Mouse (Mus musculus): Measurements from ENCODE around the gene Acss1. TPM values are rescaled to one million over a fixed set of nuclear protein-coding genes. Genes with fewer than 3 reads are reported as not detected.

Gene Acss1
- total RNA-seq (2021): 100 to 1,000 TPM; 257 to 310 TPM

DNA sequence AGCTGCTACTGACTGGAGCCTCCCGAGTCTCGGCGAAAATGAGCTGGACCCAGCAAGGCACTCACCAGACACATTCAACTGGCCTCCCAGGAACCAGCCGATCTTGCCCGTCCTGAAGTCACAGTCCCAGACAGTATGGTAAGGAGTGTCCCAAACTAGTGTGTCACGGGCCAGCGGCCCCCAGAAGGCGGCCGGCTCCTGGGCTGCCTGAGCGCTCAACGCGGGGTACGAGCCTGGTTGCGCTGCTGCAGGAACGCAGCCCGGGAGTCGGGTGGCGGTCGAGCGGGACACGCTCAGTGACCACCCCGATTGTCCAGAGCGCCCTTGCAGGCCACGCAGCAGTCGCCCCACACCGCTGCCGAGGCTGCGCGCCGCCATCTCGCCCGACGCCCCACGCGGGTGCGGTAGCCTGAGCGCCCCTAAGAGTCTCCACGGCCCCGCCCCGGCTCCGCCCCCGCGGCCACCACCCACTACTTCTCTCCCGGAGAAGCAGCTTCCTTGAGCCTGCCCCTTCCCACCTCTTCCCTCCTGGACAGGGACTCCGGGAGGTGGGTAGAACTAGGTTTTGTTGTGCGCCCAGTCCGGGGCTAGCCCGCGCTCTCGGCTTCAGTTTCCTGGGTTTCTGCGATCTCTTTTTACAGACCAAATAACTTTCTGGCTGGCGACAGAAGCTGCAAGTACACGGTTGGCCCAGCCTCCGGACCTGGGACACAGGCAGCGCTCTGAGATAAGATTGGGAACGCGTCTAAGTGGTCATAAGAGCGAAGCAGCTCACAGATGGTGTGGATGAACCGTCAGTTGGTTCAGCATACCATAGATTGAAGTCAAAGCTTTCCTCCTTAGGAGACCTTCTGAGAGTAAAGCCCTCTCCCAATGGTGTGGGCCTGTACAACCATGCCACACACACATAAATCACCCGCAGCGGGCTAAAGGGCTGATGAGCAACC, at the start of gene Acss1:
Gene Acss1, minus strand, starts transcription at position 681 of the 947 bp plus-strand sequence.
- intact Hi-C loops (cut with DNase I): no loop called here

DNA sequence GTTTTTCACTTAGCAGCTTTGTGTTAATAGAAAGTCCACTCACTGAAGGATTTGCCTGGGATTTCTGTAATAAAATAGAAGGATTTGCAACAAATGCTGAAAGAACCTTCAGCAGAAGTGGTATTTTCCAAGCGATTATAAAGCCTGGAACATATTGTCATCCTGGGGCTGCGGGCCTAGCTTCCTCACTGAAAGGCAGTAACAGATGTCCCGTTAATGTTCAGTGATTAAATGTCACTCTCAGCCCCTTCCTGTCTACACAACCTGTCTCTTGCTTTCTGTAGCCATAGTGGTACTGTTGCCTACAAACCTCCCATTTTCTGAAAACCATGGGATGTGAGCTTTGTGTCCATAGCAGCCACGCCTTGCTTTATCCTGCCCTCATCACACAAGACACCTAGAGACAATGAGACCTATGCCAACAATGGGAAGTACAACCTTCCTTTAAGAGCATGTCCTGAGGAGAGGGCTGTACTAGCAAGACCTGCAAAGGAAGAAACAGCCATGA, 43.9 kb upstream of the Acss1 start:
- no peak for DNase-seq

More for the DNA sequence above, at the start of gene Acss1:
- peak; percentile 76 to 79 for DNase-seq

DNA sequence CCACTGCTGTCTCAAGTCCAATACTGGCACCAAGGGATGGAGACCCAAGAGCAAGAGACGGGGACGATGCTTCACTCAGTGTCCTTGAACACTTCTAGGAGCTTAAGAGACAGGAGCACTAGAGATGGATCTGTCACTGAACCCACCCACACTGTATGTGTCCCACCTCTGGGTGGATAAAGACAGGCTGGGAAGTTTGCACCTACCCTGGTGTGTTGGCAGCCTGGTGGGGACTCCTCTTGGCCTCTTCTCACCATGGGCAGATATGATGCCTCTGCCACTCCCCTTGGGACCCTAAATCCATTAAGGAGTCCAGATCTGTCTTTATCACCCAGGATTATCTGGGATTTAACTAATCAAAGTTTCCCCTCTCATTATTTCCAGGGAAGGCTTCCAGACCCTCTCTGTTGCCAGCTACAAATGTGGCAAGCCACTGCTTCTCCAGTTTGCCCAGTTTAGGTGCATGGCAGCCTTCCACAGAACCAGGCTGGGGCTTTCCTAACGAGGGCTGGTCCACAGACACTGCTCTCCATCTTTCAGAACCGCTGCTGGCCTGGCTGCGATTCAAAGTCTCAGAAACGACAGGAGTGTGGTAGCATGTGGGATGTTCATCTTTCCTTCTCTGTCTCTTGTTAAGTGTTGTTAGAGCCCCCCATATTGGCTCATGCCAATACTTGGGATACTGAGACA, 23.3 kb upstream of the Acss1 start:
- intact Hi-C loops (cut with DNase I): no loop called here
- no peak for DNase-seq

More for the DNA sequence above, 43.9 kb upstream of the Acss1 start:
- intact Hi-C loops (cut with DNase I): no loop called here

DNA sequence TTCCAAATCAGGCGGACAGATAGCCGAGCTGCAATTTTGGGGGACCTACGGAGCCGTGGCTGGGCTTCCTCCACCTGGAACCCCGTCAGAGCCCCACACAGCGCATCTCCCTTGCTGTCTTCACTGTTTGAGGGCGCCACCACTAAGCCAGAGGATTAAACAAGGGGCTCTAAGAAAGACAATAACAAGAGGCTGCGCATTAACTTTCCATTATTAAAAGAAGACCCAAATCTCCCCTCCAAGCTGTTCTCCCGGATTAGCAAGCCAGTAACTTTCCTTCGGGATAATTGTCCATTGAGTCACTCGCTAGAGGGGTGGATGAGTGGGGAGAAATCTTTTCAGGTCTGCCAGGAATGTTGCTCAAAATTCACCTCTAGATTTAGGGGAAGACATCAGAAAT, 21.9 kb upstream of the Acss1 start:
- DNase-seq: no peak
- intact Hi-C loops (cut with DNase I): no loop called here

DNA sequence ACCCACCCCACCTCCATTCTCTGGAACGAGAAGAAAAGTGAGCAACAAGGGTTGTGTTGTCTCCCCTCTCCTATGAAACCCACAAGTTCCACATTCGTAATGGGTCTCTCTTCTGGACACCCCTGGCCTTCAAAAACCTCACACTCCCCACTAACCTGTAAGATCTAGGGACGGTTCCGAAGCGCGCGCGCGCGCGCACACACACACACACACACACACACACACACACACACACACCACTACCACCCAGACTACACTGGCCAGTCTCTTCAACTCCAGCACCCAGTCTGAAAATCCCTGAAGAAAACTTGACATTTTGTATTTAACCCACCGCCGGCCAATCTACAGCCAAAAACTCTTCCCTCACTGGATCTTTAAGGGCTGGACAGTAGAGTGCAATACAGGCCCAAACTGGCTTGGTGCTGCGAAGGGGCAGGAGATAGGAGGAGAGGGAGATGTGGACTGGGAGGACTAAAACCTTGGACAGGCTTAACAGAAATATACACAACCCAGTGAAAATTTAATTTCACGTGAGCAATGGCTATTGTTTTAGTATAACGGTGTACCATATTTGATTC, 21.0 kb upstream of the Acss1 start, which contains the start of gene Vsx1:
Gene Vsx1, minus strand, starts transcription at position 138 of the 578 bp plus-strand sequence.
- intact Hi-C loops (cut with DNase I): no loop called here
- DNase-seq: no peak

DNA sequence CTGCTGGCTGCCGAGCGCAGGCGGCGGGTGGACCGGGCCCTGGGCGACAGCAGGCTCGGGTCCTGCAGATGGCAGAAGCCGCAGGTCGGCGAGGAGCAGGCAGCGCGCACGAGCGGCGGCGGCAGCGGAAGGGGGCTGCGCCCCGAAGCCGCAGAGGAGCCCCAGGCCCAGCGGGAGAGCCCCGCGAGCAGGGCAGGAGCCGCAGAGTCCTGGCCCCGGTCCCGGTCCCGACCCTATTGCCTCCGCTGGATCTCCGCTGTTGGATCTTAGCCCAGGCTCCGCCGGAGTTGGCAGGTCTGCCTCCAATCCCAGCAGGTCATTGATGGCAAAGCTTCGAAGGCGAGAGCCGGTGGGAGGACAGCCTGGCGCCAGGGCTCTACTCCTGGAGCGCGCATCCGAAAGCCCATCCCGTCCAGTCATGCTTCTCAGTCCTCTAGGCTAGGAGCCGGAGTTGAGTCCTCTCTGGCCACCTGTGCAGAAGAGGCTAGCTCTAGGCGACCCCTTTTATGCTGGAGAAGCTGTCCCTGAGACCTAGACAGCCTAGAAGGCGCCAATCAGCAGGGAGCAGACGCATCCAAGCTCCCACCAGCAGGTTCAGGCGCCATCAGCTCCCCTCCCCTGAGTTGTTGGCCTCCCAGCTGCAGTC, 20.4 kb upstream of the Acss1 start:
- peak; percentile 47 to 48 for DNase-seq
- intact Hi-C loops (cut with DNase I): no loop called here

DNA sequence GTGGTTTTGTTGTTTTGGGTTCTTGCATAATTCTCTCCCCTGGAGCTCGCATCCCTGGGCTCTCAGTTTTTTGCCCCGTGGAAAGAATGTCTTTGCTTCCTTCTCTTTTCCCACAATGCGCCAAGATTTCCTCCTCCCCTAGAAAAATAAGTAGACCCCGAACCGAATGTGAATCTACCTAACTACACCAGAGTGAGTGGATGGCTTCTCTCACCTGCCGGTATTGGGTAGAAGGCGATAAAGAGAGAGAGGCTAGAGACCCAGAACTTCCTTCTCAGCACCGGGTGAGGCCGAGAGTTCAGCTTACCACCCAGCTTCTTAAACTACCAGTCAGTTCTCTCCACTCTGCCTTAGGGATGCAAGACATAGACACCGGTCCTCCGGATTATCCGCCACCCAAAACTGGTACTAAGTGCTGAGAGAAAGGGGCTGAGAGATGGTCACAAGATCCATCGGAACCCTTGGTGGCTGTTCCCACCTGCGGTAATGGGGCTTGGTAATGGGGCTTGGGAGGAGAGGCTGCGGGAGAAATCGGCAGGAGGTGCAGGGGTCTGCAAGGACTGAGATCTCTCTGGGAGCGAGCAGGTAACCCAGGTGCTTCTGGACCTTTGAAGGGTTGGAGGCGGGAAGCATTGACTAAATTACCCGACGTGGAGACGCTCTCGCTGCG, 19.7 kb upstream of the Acss1 start:
- intact Hi-C loops (cut with DNase I): no loop called here
- no peak for DNase-seq

DNA sequence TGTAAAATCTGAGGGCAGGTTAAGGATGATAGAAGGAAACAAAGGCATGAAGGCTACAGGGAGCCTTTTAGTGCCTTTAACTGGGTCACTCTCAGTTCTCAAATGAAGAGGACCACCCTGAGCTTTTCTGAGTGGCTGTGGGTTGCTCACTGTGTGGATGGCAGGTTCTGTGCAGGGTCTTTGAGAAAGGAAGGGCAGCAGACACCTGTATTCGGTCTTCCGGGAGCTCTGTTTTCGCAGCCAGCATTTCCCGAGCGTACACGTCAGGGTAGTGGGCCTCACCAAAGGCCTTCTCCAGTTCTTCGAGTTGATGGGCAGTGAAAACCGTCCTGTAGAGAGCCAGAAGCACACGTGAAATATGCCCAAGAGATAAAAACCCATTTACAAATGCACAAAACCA, 17.1 kb upstream of the Acss1 start:
- DNase-seq: no peak
- intact Hi-C loops (cut with DNase I): no loop called here

DNA sequence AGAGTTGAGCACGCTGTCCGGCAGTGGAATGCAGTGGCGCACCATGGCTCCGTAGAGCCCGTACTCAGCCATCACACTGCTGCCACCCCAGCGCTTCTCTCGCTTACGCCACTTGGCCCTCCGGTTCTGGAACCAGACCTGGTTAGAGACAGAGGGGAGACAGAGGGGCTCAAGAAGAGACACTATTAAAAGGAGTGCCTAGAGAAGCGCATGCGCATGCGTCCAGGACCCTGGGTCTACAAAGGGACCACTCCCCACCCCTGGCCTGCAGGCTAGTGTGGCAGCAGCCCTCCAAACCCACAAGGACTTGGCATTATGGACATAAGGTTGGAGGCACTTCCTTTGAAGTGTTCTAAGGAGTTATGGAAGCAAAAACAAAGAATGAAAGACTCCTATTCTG, 16.2 kb upstream of the Acss1 start:
- no peak for DNase-seq
- intact Hi-C loops (cut with DNase I): no loop called here

DNA sequence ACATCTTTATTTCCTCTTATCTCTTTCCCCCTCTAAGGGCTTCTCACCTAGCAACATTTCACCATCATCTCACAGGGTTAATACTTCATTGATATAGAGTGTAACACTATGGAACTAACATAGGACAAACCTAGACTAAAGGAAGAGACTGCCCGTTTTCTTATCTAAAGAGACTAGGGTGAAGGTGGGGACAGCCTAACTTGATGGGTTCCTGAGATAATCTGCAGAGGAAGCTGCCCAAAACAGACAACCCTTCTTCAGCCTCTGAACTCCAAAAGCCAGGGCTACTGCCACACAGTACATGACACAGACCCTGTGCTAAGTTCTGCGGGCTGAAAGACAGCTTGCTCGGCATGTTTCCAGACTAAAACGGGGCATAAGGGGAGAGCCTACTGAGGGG, 13.3 kb upstream of the Acss1 start:
- no peak for DNase-seq
- intact Hi-C loops (cut with DNase I): no loop called here

DNA sequence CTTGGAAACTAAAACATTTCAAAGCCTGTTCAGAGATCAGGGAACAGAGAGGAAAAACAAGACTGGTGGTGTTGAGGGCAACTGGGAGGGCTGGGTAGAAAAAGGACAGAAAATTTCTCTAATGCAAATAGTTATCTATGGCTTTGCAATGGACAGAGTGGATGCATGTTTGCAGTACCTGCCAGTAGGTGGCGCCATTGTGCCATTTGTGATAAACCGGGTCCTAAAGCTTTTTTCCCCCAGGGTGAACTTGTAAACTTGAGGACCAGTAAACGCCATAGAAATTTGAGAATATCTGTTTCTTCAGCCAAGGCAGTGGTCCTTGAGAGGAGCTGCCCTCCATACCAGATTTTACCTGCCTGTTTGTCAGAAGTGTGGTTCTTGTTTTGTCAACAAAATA, 10.1 kb upstream of the Acss1 start:
- DNase-seq: peak; percentile 72 to 79
- intact Hi-C loops (cut with DNase I): loop anchor here (5.0 kb wide), 3 partner anchors 109 to 814 kb away; partner anchors contain the start of genes Gins1, Nsfl1c and Pygb

DNA sequence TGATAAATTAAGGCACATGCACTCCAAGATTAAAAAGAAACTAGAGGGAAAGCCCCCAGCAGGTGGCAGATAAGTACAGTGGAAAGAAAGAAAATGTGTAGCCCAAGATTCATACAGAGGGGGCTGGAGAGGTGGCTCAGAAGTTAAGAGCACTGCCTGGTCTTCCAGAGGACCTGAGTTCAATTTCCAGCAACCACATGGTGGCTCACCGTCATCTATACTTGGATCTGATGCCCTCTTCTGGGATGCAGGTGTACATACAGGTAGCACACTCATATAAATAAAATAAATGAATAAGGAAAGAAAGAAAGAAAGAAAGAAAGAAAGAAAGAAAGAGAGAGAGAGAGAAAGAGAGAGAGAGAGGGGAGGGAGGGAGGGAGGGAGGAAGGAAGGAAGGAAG, 7.2 kb upstream of the Acss1 start:
- intact Hi-C loops (cut with DNase I): loop anchor here (1.0 to 5.0 kb wide), 5 partner anchors 66 to 817 kb away; partner anchors contain the start of genes Gins1, Nsfl1c and Pygb

DNA sequence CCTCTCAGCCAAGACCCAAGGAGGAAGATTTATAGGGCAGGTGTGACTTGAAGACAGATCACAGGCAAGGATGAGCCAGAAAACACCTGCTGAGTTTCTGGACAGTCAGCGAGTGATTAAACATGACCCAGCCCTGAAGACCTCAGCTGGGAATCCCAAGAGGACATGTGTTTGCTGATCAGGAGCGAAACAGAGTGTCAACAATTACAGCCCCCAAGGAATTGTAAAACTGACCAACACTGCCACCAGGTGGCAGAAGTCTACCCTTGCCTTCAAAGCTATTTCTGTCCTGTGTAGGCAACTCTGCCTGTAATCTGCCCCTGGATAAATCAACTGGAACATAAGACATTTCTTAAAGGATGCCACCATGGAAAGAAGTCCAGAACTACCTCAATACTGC, 6.6 kb upstream of the Acss1 start:
- peak; percentile 67 to 72 for DNase-seq
- intact Hi-C loops (cut with DNase I): loop anchor here (1.0 to 5.0 kb wide), 5 partner anchors 66 to 817 kb away; partner anchors contain the start of genes Gins1, Nsfl1c and Pygb

More for the DNA sequence above, 7.2 kb upstream of the Acss1 start:
- DNase-seq: no peak

DNA sequence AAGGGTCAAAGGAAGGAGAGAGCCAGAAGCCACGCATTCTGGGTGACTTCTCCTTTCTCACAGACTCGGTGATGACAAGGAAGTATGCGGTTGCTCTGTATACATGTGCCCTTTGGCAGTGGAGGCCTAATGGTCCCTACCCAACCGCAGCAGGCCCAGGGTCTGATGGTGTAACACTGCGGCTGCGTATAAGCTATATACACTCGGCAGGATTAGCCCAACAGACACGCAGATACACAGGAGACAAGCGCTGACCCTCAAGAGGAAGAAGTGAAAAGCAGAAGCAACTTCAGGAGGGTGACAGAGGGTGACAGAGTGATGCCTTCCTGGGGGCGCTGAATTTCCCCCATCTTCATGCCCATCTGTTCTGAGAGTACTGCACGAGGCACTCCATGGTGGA, 5.6 kb upstream of the Acss1 start:
- peak in 1 of 2 experiments; percentile 16 for DNase-seq
- intact Hi-C loops (cut with DNase I): no loop called here

DNA sequence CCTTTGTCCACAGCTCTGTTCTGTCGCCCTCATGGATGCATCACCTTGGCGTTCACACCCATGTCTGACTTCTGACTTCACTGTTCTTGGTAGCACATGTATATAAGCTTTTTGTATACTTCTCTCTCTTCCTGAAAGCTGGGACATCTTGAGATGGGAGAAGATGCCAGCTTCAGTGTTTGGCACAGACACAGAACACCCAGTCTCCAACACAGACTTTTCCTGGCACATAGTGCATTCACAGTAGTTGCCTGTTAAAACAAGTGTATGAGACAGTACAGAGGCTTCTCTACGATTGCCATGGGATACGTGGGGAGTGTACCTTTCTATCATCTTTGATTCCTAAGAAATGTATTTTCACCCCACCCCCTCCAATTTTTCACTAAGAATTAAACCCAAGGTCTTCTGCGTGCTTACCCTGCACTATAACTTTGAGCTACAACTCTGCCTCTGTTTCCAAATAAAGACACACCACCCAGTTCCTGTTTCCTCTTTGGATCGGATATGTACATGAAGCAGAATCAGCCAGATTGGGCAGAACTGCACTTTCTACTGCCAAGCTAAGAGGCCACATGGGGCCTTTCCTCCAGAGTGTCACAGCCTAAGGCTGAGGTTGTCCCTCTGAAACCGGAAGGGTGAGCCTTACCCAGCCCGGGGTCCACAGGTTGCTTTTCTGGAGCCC, 3.5 kb upstream of the Acss1 start:
- intact Hi-C loops (cut with DNase I): no loop called here

DNA sequence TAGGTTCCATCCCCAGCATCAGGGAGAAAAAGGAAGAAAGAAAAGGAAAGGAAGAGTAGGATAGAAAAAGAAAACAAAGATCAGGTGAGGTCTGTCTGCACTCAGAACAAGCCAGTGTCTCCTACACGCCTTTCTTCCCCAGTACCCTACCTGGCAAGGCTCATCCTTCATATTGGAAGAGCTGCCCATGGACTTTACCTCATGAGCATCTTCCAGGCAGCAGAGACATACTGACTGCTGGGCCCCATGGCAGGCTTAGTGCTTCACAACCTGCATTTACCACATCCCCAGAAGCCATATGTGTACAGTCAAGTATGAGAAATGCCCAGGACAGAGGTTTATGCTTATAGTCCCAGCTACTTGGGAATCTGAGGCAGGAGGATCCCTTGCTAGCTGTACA, 2.6 kb upstream of the Acss1 start:
- intact Hi-C loops (cut with DNase I): no loop called here
- no peak for DNase-seq

More for the DNA sequence above, 3.5 kb upstream of the Acss1 start:
- no peak for DNase-seq

DNA sequence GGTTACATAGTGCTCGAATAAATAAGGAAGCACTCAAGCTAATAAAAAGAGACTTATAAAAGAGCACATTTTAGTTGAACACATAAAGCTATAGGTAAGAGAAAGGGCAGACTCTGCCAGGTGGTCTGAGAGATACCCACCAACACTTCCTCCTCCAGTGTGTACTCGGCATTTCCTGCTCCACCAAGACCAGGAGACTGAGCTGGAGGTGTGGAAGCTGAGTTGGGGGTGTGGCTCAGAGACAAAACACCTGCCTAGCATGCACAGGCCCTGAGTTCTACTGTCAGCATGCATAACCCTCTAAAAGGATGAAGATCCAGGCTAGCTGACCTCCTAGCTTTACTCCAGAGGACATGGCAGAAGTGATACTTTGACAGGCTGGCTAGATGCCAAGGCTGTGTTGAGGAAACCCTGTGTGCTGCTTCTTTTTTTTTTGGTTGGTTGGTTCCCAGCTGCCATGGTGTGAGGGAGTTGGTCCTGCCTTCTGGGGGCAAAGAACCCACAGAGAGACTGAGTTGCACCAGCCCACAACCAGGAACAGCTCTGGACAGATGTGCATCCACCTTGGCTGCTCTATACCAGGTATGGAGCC, 1.2 kb upstream of the Acss1 start:
- intact Hi-C loops (cut with DNase I): no loop called here
- no peak for DNase-seq

DNA sequence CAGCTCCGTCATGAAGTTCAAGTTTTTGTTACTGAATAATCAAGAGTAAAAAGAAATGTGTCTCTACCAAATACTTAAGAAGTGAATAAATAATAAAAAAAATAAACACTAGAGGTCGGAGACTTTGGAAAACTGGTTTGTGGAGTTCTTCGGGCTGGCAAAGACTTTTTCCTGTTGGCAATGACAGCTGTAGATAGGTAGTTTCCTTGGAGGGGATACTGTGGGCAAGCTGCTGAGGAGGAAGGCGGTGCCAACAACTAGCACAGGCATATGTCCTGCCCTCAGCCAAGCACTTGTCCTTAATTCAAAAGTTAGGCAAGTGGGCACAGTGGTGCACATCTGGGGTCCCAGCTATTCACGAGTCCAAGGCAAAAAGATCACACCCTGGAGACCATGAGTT, 656 bp upstream of the Acss1 start:
- intact Hi-C loops (cut with DNase I): no loop called here

More for the DNA sequence above, 656 bp upstream of the Acss1 start:
- no peak for DNase-seq

All from heart, postnatal 36 days (tissue).